Mouse (Mus musculus) Patski (cell line): ENCODE results near the gene Dgki. TPM values are rescaled to one million over a fixed set of nuclear protein-coding genes. Genes with fewer than 3 reads are reported as not detected.
"Not testable (repeated sequence)": the region's sequence is repeated elsewhere in the genome, so short reads cannot be mapped to it uniquely, and the experiment has no call there.

Experiments
- ATAC-seq: fragments of 100-300 bp; one replicate; pipeline ENCODE4 v1.8.0; 2021
- CTCF ChIA-PET: fragments of 350-600 bp; sonication (Branson Sonifier 250); formaldehyde crosslinking; loops from one replicate; lab custom pipeline; 2022; ENCODE audit warnings: inconsistent platforms; lab: Charles Lee
- POLR2A ChIA-PET: fragments of 350-600 bp; sonication (Branson Sonifier 250); formaldehyde crosslinking; loops from one replicate; lab custom pipeline; 2022; ENCODE audit warnings: antibody characterized with exemption, inconsistent platforms; lab: Charles Lee
- DNase-seq: peaks from one replicate; pipeline ENCODE4 v3.0.0-alpha.2; 2011; ENCODE audit warnings: low read depth, low spot score
- H3K27me3 ChIP-seq: fragments of 371-371 bp; one replicate; pipeline ENCODE4 v1.5.1; 2021
- CTCF ChIP-seq: fragments of 100-300 bp; IDR thresholded peaks from one replicate; pipeline ENCODE4 v1.5.1; 2021
- in situ Hi-C: fragments of 300-500 bp; cut with MboI; formaldehyde crosslinking; loops from 3 replicates; pipeline ENCODE4 v1.11.1; 2018; ENCODE audit warnings: low pct_unique_long_range_greater_than_20kb, mixed read lengths
- polyA plus RNA-seq: library from polyadenylated mRNA; unstranded; gene quantifications from one replicate; pipeline ENCODE4 v1.2.3, GENCODE M21; 2021

The Dgki gene
- polyA plus RNA-seq, 1 experiment from 2014 or later = 0.03 TPM

GRCm38 (mm10) chr6:37113048-37113447 is 186.9 kb downstream of the Dgki start:
- in situ Hi-C loops = no loop called here
- POLR2A ChIA-PET = no interaction called here
- CTCF ChIA-PET = interaction anchor here (1.2 kb wide), 1 partner anchor 239 kb away, joined by 3 read pairs; no protein-coding TSS in a partner anchor
- peaks cover 22% of the 10 kb centered on the region for H3K27me3 ChIP-seq
- ATAC-seq (no peak), DNase-seq (no peak)
- no peak for TF ChIP-seq CTCF

GRCm38 (mm10) chr6:37106236-37106635 is 193.7 kb downstream of the Dgki start:
- H3K27me3 ChIP-seq, DNase-seq, POLR2A ChIA-PET, ATAC-seq, in situ Hi-C loops: not testable (repeated sequence)
- CTCF ChIA-PET = interaction anchor here (1.1 kb wide), 1 partner anchor 9 kb away, joined by 3 read pairs; no protein-coding TSS in a partner anchor

- TF ChIP-seq CTCF = no peak
- peaks cover 5% of the 10 kb centered on the region for H3K27me3 ChIP-seq
- CTCF ChIA-PET = interaction anchor here (1.0 kb wide), 1 partner anchor 25 kb away, joined by 3 read pairs; no protein-coding TSS in a partner anchor
- in situ Hi-C loops = no loop called here
- ATAC-seq = no peak
- DNase-seq = no peak
- POLR2A ChIA-PET = interaction anchor here (1.1 kb wide), 1 partner anchor 224 kb away, joined by 3 read pairs; no protein-coding TSS in a partner anchor
Observed at GRCm38 (mm10) chr6:37100413-37100812, 199.6 kb downstream of the Dgki start.

- POLR2A ChIA-PET = no interaction called here
- in situ Hi-C loops = loop anchor here (5.0 kb wide), 2 partner anchors 255 to 355 kb away; no protein-coding TSS in a partner anchor
- TF ChIP-seq CTCF = peak; percentile 90
- CTCF ChIA-PET = interaction anchor here (0.7 to 4.0 kb wide), 11 partner anchors 8 to 350 kb away, joined by 3 to 9 read pairs (median 3); no protein-coding TSS in a partner anchor
- ATAC-seq (peak; percentile 51), DNase-seq (no peak)
- H3K27me3 ChIP-seq = no peaks in the 10 kb centered on the region
Observed at GRCm38 (mm10) chr6:37097356-37098155, 202.4 kb downstream of the Dgki start.

- in situ Hi-C loops = loop anchor here (5.0 kb wide), 2 partner anchors 255 to 355 kb away; no protein-coding TSS in a partner anchor
- ChIA-PET POLR2A (no interaction called here), CTCF (interaction anchor here (0.7 to 4.0 kb wide), 11 partner anchors 9 to 351 kb away, joined by 3 to 9 read pairs (median 3); no protein-coding TSS in a partner anchor)
- ATAC-seq = no peak
- H3K27me3 ChIP-seq = no peaks in the 10 kb centered on the region
- no peak for DNase-seq
- TF ChIP-seq CTCF = no peak
Observed at GRCm38 (mm10) chr6:37096840-37097305, 203.1 kb downstream of the Dgki start.

- no peak for ATAC-seq
- ChIA-PET CTCF (no interaction called here), POLR2A (no interaction called here)
- H3K27me3 ChIP-seq = peaks cover 22% of the 10 kb centered on the region
- in situ Hi-C loops = no loop called here
- no peak for TF ChIP-seq CTCF
- no peak for DNase-seq
Observed at GRCm38 (mm10) chr6:37089148-37090111, 210.6 kb downstream of the Dgki start.

- ChIA-PET POLR2A (no interaction called here), CTCF (interaction anchor here (0.8 kb wide), 1 partner anchor 12 kb away, joined by 3 read pairs; no protein-coding TSS in a partner anchor)
- TF ChIP-seq CTCF = no peak
- in situ Hi-C loops = no loop called here
- DNase-seq (no peak), ATAC-seq (no peak)
- H3K27me3 ChIP-seq = peaks cover 17% of the 10 kb centered on the region
Observed at GRCm38 (mm10) chr6:37082990-37083389, 217.0 kb downstream of the Dgki start.

GRCm38 (mm10) chr6:37072401-37073016 is 227.5 kb downstream of the Dgki start:
- ATAC-seq (no peak), DNase-seq (no peak)
- CTCF ChIA-PET = no interaction called here
- POLR2A ChIA-PET = interaction anchor here (0.5 kb wide), 1 partner anchor 30 kb away, joined by 8 read pairs; no protein-coding TSS in a partner anchor
- in situ Hi-C loops = no loop called here
- TF ChIP-seq CTCF = no peak
- H3K27me3 ChIP-seq = peaks cover 44% of the 10 kb centered on the region

GRCm38 (mm10) chr6:37069836-37070600 is 230.0 kb downstream of the Dgki start:
- CTCF ChIA-PET = interaction anchor here (1.5 kb wide), 1 partner anchor 13 kb away, joined by 3 read pairs; no protein-coding TSS in a partner anchor
- in situ Hi-C loops = no loop called here
- H3K27me3 ChIP-seq = peaks cover 45% of the 10 kb centered on the region
- no peak for TF ChIP-seq CTCF
- POLR2A ChIA-PET = no interaction called here
- ATAC-seq = no peak
- DNase-seq = no peak
